Mouse (Mus musculus) mouse trophoblast stem cell (cell line): Measurements from ENCODE around the gene Scgb2b7.
"Not testable (repeated sequence)": the region's sequence is repeated elsewhere in the genome, so short reads cannot be mapped to it uniquely, and the experiment has no call there.

ENCODE experiments used
- in situ Hi-C, 2 experiments: fragments of 300-500 bp; cut with MseI, MboI; formaldehyde crosslinking; loops; 2 replicates in 1 of 2; 3 replicates in 1 of 2; pipeline ENCODE4 v1.15.1; 2025

Gene Scgb2b7

GRCm38 (mm10) chr7:31705657-31706056 lies at the start of gene Scgb2b7:
TSS of gene Scgb2b7 (minus strand) at chr7:31705757.
- in situ Hi-C loops, result loop anchor here in 1 of 2 experiments (10.0 kb wide), 1 partner anchor 1689 kb away; no protein-coding TSS in a partner anchor

- in situ Hi-C loops, result not testable (repeated sequence)
Measured at GRCm38 (mm10) chr7:31712365-31712764, 6.8 kb upstream of the Scgb2b7 start, which contains the start of gene Scgb1b7. TSS of gene Scgb1b7 (plus strand) at chr7:31712665.
